Mouse (Mus musculus): ENCODE results near the gene Ceacam20. TPM values are rescaled to one million over a fixed set of nuclear protein-coding genes. Genes with fewer than 3 reads are reported as not detected.

The Ceacam20 gene
- polyA plus RNA-seq, 1 experiment from 2014 or later: 1.7 TPM

Other genes with a start within 250 kb of the Ceacam20 start
- gene Tomm40, start 250.0 kb upstream of the Ceacam20 start, polyA plus RNA-seq (2015; fragmentation: Nextera tagmentation; extraction: Ambion mirVana): 208 and 215 TPM in 2 replicates
- 148 and 154 TPM in 2 replicates for gene Nectin2, start 214.9 kb upstream of the Ceacam20 start, polyA plus RNA-seq (2015; fragmentation: Nextera tagmentation; extraction: Ambion mirVana)
- 76.9 and 79.4 TPM in 2 replicates for gene Bcam, start 194.4 kb upstream of the Ceacam20 start, polyA plus RNA-seq (2015; fragmentation: Nextera tagmentation; extraction: Ambion mirVana)
- gene Cblc, start 168.6 kb upstream of the Ceacam20 start, polyA plus RNA-seq (2015; fragmentation: Nextera tagmentation; extraction: Ambion mirVana): 24.5 and 26.4 TPM in 2 replicates
- gene Bcl3, start 142.6 kb upstream of the Ceacam20 start, polyA plus RNA-seq (2015; fragmentation: Nextera tagmentation; extraction: Ambion mirVana): 13.3 and 13.9 TPM in 2 replicates
- gene Gm19345, start 113.4 kb upstream of the Ceacam20 start, polyA plus RNA-seq (2015; fragmentation: Nextera tagmentation; extraction: Ambion mirVana): 0.14 and 0.16 TPM in 2 replicates
- gene Ceacam16, start 104.1 kb upstream of the Ceacam20 start, polyA plus RNA-seq (2015; fragmentation: Nextera tagmentation; extraction: Ambion mirVana): not detected in 2 replicates
- gene Ceacam19, start 77.4 kb upstream of the Ceacam20 start, polyA plus RNA-seq (2015; fragmentation: Nextera tagmentation; extraction: Ambion mirVana): not detected in 2 replicates
- gene Pvr, start 44.3 kb upstream of the Ceacam20 start, polyA plus RNA-seq (2015; fragmentation: Nextera tagmentation; extraction: Ambion mirVana): 13.3 TPM in 2 replicates
- gene Igsf23, start 14.7 kb upstream of the Ceacam20 start, polyA plus RNA-seq (2015; fragmentation: Nextera tagmentation; extraction: Ambion mirVana): 7.5 and 8.0 TPM in 2 replicates
- 0.21 and 0.33 TPM in 2 replicates for gene Nlrp9b, start 26.1 kb downstream of the Ceacam20 start, polyA plus RNA-seq (2015; fragmentation: Nextera tagmentation; extraction: Ambion mirVana)
- not detected in 2 replicates for gene Vmn1r91, start 134.3 kb downstream of the Ceacam20 start, polyA plus RNA-seq (2015; fragmentation: Nextera tagmentation; extraction: Ambion mirVana)
- gene Gm16442, start 157.2 kb downstream of the Ceacam20 start, polyA plus RNA-seq (2015; fragmentation: Nextera tagmentation; extraction: Ambion mirVana): not detected in 2 replicates
- gene Vmn1r93, start 173.7 kb downstream of the Ceacam20 start, polyA plus RNA-seq (2015; fragmentation: Nextera tagmentation; extraction: Ambion mirVana): not detected in 2 replicates
- gene Vmn1r94, start 203.0 kb downstream of the Ceacam20 start, polyA plus RNA-seq (2015; fragmentation: Nextera tagmentation; extraction: Ambion mirVana): not detected in 2 replicates
- not detected in 2 replicates for gene Vmn1r95, start 228.3 kb downstream of the Ceacam20 start, polyA plus RNA-seq (2015; fragmentation: Nextera tagmentation; extraction: Ambion mirVana)
- gene Gm6164, start 240.2 kb downstream of the Ceacam20 start, polyA plus RNA-seq (2015; fragmentation: Nextera tagmentation; extraction: Ambion mirVana): not detected in 2 replicates

Data from intestine, embryonic 15.5 days (tissue).